Mouse (Mus musculus) thymus, adult 2 months (tissue): ENCODE measurements around the gene Blnk. TPM values are rescaled to one million over a fixed set of nuclear protein-coding genes. Genes with fewer than 3 reads are reported as not detected.

ENCODE experiments used
- DNase-seq: peaks from one replicate; pipeline ENCODE4 v3.0.0; 2021
- H3K27ac ChIP-seq: fragments of 200-500 bp; 2 replicates; pipeline ENCODE4 v1.5.1; 2012; ENCODE audit warnings: low read length, control low read depth; ENCODE audit not compliant: control insufficient read depth, insufficient read depth
- H3K27me3 ChIP-seq: fragments of 200-500 bp; 2 replicates; pipeline ENCODE4 v1.6.1; 2012; ENCODE audit warnings: mild to moderate bottlenecking, low read length, moderate library complexity, mixed read lengths; ENCODE audit not compliant: control insufficient read depth, insufficient read depth
- H3K36me3 ChIP-seq: fragments of 200-500 bp; 2 replicates; pipeline ENCODE4 v1.6.1; 2012; ENCODE audit warnings: mild to moderate bottlenecking, low read length, moderate library complexity; ENCODE audit not compliant: control insufficient read depth, insufficient read depth
- H3K4me1 ChIP-seq: fragments of 200-500 bp; replicated peaks from 2 replicates; pipeline ENCODE4 v1.6.1; 2012; ENCODE audit warnings: low read length; ENCODE audit not compliant: control insufficient read depth, insufficient read depth
- H3K4me3 ChIP-seq: fragments of 200-500 bp; 2 replicates; pipeline ENCODE4 v1.5.1; 2012; ENCODE audit warnings: mild to moderate bottlenecking, low read length, control low read depth, moderate library complexity; ENCODE audit not compliant: control insufficient read depth, insufficient read depth
- CTCF ChIP-seq: fragments of 200-500 bp; IDR thresholded peaks from 2 replicates; pipeline ENCODE4 v1.5.1; 2012; ENCODE audit warnings: mild to moderate bottlenecking, control low read depth, low read length, moderate library complexity, borderline replicate concordance; ENCODE audit not compliant: control insufficient read depth, poor library complexity, insufficient read depth; ENCODE audit errors: extremely low read depth
- POLR2A ChIP-seq: fragments of 200-500 bp; IDR thresholded peaks from 2 replicates; pipeline ENCODE4 v1.6.1; 2012; ENCODE audit warnings: mild to moderate bottlenecking, low read length, control low read depth, moderate library complexity; ENCODE audit not compliant: control insufficient read depth, poor library complexity, insufficient read depth; ENCODE audit errors: extremely low read depth
- WGBS: fragments of 180-500 bp; shearing (Covaris S2); methylation state at CpG from one replicate; pipeline ENCODE4 v1.1.7; 2018; 5-methylcytosine and 5-hydroxymethylcytosine counted together
- polyA plus RNA-seq: library from polyadenylated mRNA; depleted of rRNA; stranded (reverse); fragments of >200 nt; gene quantifications from 2 replicates; pipeline ENCODE4 v1.2.3, GENCODE M21; 2012

Blnk gene
- polyA plus RNA-seq, 1 experiment = 8.5 TPM

GRCm38 (mm10) chr19:40976946-40977917, 17.1 kb downstream of the Blnk start:
- Histone ChIP-seq H3K4me1 (no peaks in the 10 kb centered on the region), H3K36me3 (no peaks in the 10 kb centered on the region), H3K27ac (no peak overlapping the region), H3K4me3 (no peak overlapping the region), H3K27me3 (no peaks in the 10 kb centered on the region)
- 85% methylated on average over 11 of the region's 11 CpGs for WGBS
- DNase-seq = no peak
- TF ChIP-seq CTCF = no peak
- no peak for TF ChIP-seq POLR2A

GRCm38 (mm10) chr19:40971273-40971914, 22.9 kb downstream of the Blnk start:
- no peaks in the 10 kb centered on the region for H3K36me3 ChIP-seq
- TF ChIP-seq POLR2A (no peak), CTCF (no peak)
- no peak overlapping the region for H3K27ac ChIP-seq
- 96% methylated on average over 5 of the region's 5 CpGs for WGBS
- DNase-seq = no peak
- no peaks in the 10 kb centered on the region for H3K4me1 ChIP-seq
- no peak overlapping the region for H3K4me3 ChIP-seq
- H3K27me3 ChIP-seq = no peaks in the 10 kb centered on the region

GRCm38 (mm10) chr19:40970775-40971174, 23.6 kb downstream of the Blnk start:
- H3K27me3 ChIP-seq = no peaks in the 10 kb centered on the region
- DNase-seq = no peak
- WGBS = 88% methylated on average over 7 of the region's 7 CpGs
- H3K36me3 ChIP-seq = no peaks in the 10 kb centered on the region
- TF ChIP-seq POLR2A = no peak
- TF ChIP-seq CTCF = no peak
- H3K27ac ChIP-seq = no peak overlapping the region
- no peak overlapping the region for H3K4me3 ChIP-seq
- H3K4me1 ChIP-seq = no peaks in the 10 kb centered on the region

GRCm38 (mm10) chr19:40970301-40970700, 24.0 kb downstream of the Blnk start:
- TF ChIP-seq POLR2A (no peak), CTCF (no peak)
- DNase-seq = no peak
- no peaks in the 10 kb centered on the region for H3K27me3 ChIP-seq
- WGBS = 36% methylated on average over 4 of the region's 4 CpGs
- H3K4me1 ChIP-seq = no peaks in the 10 kb centered on the region
- no peak overlapping the region for H3K27ac ChIP-seq
- H3K4me3 ChIP-seq = no peak overlapping the region
- no peaks in the 10 kb centered on the region for H3K36me3 ChIP-seq

GRCm38 (mm10) chr19:40964936-40965850, 29.1 kb downstream of the Blnk start:
- TF ChIP-seq POLR2A (no peak), CTCF (no peak)
- no peak overlapping the region for H3K27ac ChIP-seq

More at GRCm38 (mm10) chr19:40964936-40965850, 29.1 kb downstream of the Blnk start:
- Histone ChIP-seq H3K27me3 (no peaks in the 10 kb centered on the region), H3K36me3 (no peaks in the 10 kb centered on the region), H3K4me1 (peaks cover 3% of the 10 kb centered on the region; the same call in 1 of the 2 replicates), H3K4me3 (no peak overlapping the region)
- no peak for DNase-seq
- 88% methylated on average over 6 of the region's 6 CpGs for WGBS
